Mouse (Mus musculus) retina, postnatal 1 day (tissue): Measurements from ENCODE around the gene Apol11a.
"Not testable (repeated sequence)": the region's sequence is repeated elsewhere in the genome, so short reads cannot be mapped to it uniquely, and the experiment has no call there.

Experiments
- DNase-seq: peaks from one replicate; pipeline ENCODE4 v3.0.0-alpha.2; 2012

Gene Apol11a

DNA sequence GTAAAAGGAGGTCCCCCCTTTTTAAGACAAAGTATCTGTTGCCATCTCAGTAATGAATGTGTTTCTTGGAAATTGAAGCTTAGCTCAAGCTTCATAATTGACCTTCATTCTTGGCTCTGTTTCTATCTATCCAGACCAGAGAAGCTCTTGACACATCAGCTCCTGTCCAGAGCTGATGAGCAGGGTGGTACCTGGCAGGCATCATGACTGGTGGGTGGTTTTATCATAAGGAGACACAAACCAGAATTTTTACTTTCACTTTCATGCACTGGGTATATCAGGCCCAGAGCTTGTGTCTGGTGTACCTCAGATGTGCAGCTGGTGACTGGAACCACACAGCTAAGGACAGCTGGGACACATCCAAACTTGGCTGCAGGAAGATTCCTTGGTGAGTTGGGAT, at the start of gene Apol11a:
TSS of gene Apol11a (plus strand) at position 306 of the 400 bp plus-strand sequence.
- DNase-seq: not testable (repeated sequence)

- not testable (repeated sequence) for DNase-seq
Measured at GRCm38 (mm10) chr15:77474699-77475390, 33.2 kb upstream of the Apol11a start.

DNA sequence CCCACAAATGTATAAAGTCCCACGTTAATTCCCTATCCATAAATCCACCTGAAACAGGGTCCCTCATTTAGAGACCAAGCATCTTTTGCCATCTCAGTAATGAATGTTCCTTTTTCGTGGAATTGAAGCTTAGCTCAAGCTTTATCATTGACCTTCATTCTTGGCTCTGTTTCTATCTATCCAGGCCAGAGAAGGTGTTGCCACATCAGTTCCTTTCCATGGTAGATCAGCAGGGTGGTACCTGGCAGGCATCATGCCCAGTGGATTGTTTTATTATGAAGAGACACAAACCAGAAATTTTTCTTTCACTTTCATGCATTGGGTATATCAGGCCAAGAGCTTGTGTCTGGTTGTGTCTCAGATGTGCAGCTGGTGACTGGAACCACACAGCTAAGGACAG, 31.4 kb upstream of the Apol11a start, which contains the start of gene Apol10a:
TSS of gene Apol10a (plus strand) at position 355 of the 400 bp plus-strand sequence.
- not testable (repeated sequence) for DNase-seq

DNA sequence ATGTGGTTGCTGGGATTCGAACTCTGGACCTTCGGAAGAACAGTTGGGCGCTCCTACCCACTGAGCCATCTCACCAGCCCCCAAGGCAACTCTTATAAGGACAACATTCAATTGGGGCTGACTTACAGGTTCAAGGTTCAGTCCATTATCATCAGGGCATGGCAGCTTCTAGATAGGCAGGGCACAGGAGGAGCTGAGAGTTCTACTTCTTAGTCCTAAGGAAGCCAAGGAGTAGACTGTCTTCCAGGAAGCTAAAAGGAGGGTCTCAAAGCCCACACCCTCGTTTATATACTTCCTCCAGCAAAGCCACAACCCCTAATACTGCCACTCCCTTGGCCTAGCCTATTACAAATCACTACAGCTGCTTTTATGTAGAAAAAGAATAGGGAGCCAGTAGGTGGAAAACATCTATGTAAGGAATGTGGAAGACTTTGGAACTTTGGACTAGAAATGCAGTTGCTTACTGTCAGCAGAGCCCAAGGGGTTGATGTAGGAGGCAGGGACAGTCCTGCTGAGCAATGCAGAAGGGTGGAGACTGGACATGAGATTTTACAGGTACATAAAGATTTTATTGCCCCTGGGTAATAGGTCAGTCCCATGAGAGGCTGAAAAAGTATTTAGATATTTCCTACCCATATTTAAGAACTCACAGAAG, 25.8 kb upstream of the Apol11a start:
- DNase-seq: no peak

- not testable (repeated sequence) for DNase-seq
Measured at GRCm38 (mm10) chr15:77493181-77493580, 14.9 kb upstream of the Apol11a start.

- not testable (repeated sequence) for DNase-seq
Measured at GRCm38 (mm10) chr15:77494694-77495093, 13.4 kb upstream of the Apol11a start.

DNA sequence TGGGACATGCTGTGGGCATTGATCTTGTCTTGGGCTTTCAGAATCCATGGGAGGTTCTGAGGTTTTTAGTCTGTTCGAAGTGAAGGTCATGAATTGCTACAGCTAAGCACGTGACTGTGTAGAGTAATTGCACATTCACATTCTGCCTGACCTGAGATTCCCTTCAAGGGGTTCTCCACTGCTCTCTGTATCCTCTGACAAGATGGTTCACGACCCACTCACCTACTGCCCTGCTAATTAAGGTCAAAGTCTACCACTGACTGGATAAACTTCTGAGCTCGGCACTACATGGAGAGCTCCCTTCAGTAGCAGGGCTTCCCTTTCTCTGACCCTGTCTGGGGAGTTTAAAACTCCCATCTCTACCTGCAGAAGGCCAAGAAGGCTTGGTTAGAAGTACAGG, 12.5 kb downstream of the Apol11a start:
- DNase-seq: not testable (repeated sequence)

DNA sequence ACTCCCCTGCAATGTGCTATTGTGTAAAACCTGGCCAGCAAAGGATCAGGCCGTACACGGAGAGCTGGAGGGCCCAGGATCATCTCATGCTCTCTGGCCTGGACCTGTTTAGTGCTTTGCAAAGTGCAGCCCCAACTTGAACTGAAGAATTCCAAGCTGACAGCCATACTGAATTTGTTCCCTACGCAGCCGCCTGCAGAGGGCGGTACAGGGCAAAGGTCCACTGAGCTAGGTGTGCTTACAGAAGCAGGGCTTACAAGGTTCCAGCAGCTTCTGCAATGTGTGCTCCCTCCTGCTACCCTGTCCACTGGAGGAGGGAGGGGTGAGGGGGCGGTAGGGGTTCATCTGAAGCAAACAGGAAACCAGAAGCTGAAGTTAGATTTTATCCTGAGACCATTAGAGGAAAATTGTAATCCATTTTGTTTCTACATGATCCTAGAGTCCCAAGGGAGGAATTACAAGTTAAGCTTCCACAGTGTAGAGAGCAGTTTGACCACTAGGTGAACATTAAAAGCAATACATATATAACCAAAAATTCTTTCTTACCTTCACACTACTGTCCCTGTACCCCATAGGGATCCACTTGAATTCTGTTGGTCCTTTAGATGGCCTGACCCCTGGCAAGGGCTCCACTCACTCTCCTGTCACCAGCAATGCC, 15.2 kb downstream of the Apol11a start:
- peak; percentile 50 for DNase-seq

DNA sequence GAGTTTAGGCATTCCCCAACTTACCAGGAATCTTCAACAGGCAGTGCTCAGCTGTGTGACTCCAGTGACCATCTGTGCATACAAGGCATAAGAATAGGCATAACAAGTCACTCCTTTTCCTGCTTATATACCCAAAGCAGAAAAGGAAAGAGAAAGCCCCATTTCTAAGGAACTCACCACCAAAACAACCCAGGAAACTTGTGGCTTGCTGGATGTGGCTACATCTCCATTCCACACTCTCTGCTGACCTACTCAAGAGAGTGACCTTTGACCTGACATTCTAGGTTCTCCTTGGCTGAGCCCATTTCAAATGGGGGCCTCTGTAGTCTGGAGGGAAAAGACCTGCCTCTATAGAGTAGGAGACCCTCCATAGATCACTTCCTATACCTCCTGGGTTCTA, 25.1 kb downstream of the Apol11a start, which contains the start of gene Apol7c:
TSS of gene Apol7c (minus strand) at position 101 of the 400 bp plus-strand sequence.
- DNase-seq: no peak

GRCm38 (mm10) chr15:77539221-77539620, 31.1 kb downstream of the Apol11a start:
- DNase-seq: not testable (repeated sequence)

- no peak for DNase-seq
Measured at GRCm38 (mm10) chr15:77561792-77562191, 53.7 kb downstream of the Apol11a start, which contains the start of gene 1700025B11Rik. 1700025B11Rik (minus strand) TSS chr15:77561892.

DNA sequence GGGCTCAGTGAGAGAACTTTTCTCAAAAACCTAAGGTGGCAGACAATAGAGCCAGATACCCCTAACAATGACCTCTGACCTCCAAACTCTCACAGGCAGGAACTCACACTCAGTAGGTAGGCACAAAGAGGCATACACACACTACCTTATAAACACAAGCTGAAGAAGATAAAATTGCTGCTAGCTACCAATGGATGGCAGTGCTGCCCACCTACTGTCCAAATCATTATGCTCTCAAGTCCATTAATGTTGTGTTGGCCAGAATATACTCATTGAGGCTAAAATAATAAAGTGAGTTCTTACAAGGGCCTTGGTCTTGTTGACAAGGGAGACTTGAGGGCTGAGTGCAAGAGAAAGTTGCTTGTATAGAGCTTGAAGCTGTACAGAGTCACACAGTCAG, 55.1 kb downstream of the Apol11a start:
- DNase-seq: no peak
